Mouse (Mus musculus): Measurements from ENCODE around the gene Vmn2r76.

- TF ChIP-seq POLR2A (IDR thresholded peaks at IDR 0.05; ENCODE audit: low read depth, low read length) (no peak), MAX (IDR thresholded peaks at IDR 0.05; ENCODE audit: low read length) (no peak), RCOR1 (conservative IDR thresholded peaks at IDR 0.05; ENCODE audit: low read depth, low read length) (no peak), CTCF (conservative IDR thresholded peaks at IDR 0.05 in 1 of 2, IDR thresholded peaks at IDR 0.05 in 1 of 2; ENCODE audit: low read depth in 2 of 2, low read length in 2 of 2) (no peak), NELFE (IDR thresholded peaks at IDR 0.05; ENCODE audit: low read depth, low read length) (no peak), PAX5 (IDR thresholded peaks at IDR 0.05; ENCODE audit: low read length) (no peak), MAZ (IDR thresholded peaks at IDR 0.05; ENCODE audit: low read depth, low read length) (no peak), E2F4 (IDR thresholded peaks at IDR 0.05; ENCODE audit: insufficient replicate concordance, low read depth, low read length) (no peak), ZMIZ1 (IDR thresholded peaks at IDR 0.05; ENCODE audit: low read depth, low read length) (no peak), JUND (conservative IDR thresholded peaks at IDR 0.05; ENCODE audit: low read depth, low read length) (no peak), EP300 (IDR thresholded peaks at IDR 0.05; ENCODE audit: low read length) (no peak), USF1 (IDR thresholded peaks at IDR 0.05; ENCODE audit: low read depth, low read length) (no peak), MAFK (IDR thresholded peaks at IDR 0.05; ENCODE audit: insufficient replicate concordance, low read length) (no peak), USF2 (conservative IDR thresholded peaks at IDR 0.05; ENCODE audit: low read depth, low read length) (no peak)
Measured at GRCm38 (mm10) chr7:86246208-86246607, at the start of gene Vmn2r76.

Data from CH12.LX (cell line).